Mouse (Mus musculus): Measurements from ENCODE around the gene Rcc1l.

Gene Rcc1l

DNA sequence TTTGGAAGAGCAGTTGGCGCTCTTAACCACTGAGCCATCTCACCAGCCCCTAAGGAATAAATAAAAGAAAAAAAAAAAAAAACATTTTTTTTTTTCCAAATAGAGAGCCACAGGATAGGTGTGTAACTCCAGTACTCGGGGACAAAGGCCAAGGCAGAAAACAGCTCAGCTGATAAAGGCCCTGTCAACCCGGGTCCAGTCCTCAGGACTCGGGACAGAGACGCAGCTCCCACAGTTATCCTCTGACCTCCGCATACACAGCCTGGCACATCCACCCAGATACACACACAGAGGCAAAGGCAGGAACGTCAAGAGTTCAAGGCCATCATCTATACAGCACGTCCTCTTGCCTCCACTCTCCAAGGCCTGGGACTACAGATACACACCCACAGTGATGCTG is 6.4 kb downstream of the Rcc1l start:
- DNase-seq (ENCODE audit: low spot score in 2 of 2), result no peak

DNA sequence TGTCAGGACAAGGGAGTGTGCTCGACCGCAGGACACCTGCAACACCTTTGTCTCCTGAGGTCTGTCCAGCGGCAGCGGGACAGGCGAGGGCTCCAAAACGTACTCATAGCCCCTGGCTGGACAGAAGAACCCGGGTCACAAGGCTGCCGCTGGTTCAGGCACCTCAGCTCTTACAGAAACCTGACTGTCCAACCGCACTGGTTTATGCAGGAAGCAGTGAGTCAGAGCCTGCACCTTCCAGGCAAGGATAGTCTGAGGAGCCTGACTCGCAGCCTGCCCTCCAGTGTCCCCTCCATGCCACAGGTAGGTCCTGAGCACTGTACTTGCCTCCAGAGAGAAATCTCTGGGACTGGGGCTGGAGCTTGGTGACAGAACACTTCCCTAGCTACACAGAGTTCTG is 7.3 kb downstream of the Rcc1l start:
- no peak for DNase-seq (ENCODE audit: low spot score in 2 of 2)

GRCm38 (mm10) chr5:134168033-134168432 is 8.5 kb downstream of the Rcc1l start:
- no peak for DNase-seq (ENCODE audit: low spot score in 2 of 2)

DNA sequence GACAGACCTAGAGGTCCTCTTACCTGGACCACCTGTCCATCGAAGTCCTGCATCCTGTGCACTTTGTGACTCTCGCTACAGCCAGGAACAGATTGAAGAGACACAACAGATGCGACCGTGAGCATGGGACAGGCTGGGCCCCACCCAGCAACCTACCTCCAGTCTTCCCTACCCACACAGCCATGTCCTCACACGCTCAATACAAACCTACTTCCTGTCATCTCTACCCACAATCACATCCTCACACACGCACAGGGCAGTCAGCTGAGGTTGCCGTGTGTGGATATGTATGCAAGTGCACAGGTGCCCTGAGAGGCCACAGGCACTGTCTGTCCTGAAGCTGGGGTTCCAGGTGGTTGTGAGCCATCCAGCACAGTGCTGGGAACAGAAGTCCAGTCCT is 9.9 kb downstream of the Rcc1l start:
- no peak for DNase-seq (ENCODE audit: low spot score in 2 of 2)

DNA sequence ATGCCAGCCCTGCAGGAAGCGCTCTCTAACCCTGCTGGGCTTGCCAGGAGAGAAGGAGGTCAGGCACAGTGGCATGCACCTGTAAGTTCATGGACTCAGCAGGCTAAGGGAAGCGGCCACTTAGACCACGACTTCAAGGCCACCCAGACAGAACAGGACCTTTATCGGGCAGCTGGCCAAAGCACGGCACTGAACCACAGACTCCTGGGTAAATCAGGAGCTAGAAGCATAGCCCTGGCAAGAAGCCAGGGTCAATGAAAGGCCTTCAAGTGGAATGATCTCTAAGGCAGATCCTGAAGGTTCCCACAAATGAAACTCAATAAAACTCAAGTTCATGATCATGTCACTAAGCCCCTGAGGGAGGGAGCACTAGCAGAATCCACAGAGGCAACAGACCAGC is 11.9 kb downstream of the Rcc1l start:
- DNase-seq (ENCODE audit: low spot score in 2 of 2), result no peak

- DNase-seq (ENCODE audit: low spot score in 2 of 2), result no peak
Measured at GRCm38 (mm10) chr5:134155916-134156466, 20.6 kb downstream of the Rcc1l start.

GRCm38 (mm10) chr5:134151895-134152294 is 24.7 kb downstream of the Rcc1l start:
- no peak for DNase-seq (ENCODE audit: low spot score in 2 of 2)

GRCm38 (mm10) chr5:134148153-134148552 is 28.4 kb downstream of the Rcc1l start:
- DNase-seq (ENCODE audit: low spot score in 2 of 2), result no peak

DNA sequence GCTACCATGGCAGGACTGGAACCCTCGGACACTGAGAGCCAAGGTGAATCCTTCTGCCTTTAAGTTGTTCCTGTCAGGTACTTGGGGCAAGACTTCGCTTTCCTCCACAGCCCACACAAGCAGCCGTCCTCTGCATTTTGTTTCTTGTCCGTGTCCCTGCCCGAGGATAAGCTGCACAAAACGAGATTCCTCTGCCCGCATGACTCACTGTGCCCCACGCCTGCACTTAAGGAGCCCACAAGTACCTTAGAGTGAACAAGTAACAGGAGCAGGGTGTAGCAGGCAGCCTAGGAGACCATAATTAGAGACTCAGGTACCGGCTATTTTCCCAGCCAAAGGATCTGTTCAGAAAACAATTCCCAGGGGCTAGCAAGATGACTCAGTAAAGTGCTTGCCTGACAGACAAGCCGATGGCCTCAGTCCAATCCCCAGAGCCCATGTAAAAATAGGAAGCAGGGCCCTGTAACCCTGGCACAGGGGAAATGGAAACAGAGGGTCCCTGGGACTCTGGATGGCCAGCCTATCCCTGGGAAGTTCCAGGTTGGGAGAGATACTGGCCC is 29.3 kb downstream of the Rcc1l start:
- no peak for DNase-seq (ENCODE audit: low spot score in 2 of 2)

- DNase-seq (ENCODE audit: low spot score in 2 of 2), result no peak
Measured at GRCm38 (mm10) chr5:134144986-134145385, 31.6 kb downstream of the Rcc1l start.

- no peak for DNase-seq (ENCODE audit: low spot score in 2 of 2)
Measured at GRCm38 (mm10) chr5:134142381-134142780, 34.2 kb downstream of the Rcc1l start.

- DNase-seq (ENCODE audit: low spot score in 2 of 2), result no peak
Measured at GRCm38 (mm10) chr5:134141236-134141635, 35.3 kb downstream of the Rcc1l start.

- no peak for DNase-seq (ENCODE audit: low spot score in 2 of 2)
Measured at GRCm38 (mm10) chr5:134139429-134139828, 37.1 kb downstream of the Rcc1l start.

DNA sequence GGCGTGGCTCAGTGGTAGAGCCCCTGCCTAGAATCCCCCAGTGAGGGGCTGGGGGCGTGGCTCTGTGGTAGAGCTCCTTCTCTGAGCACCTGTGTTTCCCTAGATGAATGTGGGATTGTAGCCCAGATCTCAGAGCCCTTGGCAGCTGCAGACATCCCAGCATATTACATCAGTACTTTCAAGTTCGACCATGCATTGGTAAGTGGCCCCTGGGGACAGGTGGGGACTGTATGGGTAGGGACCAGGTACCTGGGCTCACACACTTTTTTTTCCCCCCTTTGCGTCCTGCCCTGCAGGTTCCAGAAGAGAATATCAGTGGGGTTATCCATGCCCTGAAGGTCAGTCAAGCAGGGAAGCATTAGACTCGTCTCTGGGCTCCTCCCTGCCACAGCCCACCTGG is 38.6 kb downstream of the Rcc1l start:
- no peak for DNase-seq (ENCODE audit: low spot score in 2 of 2)

DNA sequence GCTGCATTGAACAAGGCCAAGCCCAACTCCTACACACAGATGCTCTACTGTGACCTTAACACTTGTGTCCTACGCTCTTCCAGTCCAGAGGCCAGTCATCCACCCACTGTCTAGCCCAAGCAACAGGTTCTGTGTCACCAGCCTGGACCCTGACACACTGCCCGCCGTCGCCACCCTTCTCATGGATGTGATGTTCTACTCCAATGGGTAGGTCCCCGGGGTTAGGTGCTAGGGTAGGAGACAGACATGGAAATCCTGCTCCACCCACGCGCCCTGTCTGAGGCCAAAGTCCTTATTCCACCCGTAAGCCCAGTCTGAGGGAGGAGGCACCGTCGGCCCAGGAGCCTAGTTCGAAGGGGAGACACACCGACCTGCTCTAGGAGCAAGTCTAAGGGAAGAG is 40.6 kb downstream of the Rcc1l start:
- DNase-seq (ENCODE audit: low spot score in 2 of 2), result no peak

- no peak for DNase-seq (ENCODE audit: low spot score in 2 of 2)
Measured at GRCm38 (mm10) chr5:134131586-134131985, 45.0 kb downstream of the Rcc1l start.

DNA sequence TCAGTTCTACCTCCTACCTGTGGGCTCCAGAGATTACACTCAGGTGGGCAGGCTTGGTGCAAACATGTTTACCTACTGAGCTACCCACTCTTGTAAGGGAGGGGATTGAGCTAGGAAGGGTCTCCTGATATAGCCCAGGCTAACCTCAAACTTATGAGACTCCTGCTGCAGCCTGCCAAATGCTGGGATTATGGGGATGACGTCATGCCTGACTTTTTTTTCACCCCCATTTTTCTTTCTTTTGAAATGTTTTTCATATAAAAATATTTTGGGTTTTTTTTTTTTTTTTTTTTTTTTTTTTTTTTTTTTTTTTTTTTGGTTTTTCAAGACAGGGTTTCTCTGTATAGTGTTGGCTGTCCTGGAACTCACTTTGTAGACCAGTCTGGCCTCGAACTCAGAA is 50.3 kb downstream of the Rcc1l start:
- no peak for DNase-seq (ENCODE audit: low spot score in 2 of 2)

DNA sequence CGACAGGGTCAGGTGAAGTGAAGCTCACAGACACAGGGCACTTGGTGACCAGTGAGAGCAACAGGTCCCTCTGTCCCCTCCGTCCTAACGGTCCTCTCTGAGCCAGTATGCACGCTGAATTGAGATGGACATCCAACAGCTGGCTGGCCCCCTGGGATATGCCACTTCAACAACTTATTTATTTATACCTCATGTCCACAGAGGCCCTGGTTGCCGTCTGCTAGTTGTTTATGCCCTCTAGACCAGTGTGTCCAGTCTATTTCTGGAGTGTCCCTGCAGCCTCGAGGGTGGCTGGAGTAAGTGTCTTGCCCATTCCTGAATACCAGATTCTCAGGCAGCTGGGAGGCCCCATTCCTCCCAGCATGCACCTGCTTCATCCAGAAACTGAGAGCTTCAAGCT is 52.7 kb downstream of the Rcc1l start:
- DNase-seq (ENCODE audit: low spot score in 2 of 2), result no peak

DNA sequence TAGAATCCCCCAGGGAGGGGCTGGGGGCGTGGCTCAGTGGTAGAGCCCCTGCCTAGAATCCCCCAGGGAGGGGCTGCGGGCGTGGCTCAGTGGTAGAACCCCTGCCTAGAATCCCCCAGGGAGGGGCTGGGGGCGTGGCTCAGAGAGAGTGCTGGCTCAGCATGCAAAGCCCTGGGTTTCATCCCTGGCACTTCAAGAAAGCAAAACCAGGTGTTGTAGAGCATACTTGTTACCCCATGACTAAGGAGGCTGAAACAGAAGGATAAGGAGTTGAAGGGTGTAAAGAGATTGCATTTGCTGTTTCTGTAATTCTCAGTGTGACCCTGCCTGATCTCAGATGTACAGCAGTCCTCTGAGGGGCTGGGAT is 54.7 kb downstream of the Rcc1l start:
- no peak for DNase-seq (ENCODE audit: low spot score in 2 of 2)

- no peak for DNase-seq (ENCODE audit: low spot score in 2 of 2)
Measured at GRCm38 (mm10) chr5:134121138-134121892, 55.3 kb downstream of the Rcc1l start.

DNA sequence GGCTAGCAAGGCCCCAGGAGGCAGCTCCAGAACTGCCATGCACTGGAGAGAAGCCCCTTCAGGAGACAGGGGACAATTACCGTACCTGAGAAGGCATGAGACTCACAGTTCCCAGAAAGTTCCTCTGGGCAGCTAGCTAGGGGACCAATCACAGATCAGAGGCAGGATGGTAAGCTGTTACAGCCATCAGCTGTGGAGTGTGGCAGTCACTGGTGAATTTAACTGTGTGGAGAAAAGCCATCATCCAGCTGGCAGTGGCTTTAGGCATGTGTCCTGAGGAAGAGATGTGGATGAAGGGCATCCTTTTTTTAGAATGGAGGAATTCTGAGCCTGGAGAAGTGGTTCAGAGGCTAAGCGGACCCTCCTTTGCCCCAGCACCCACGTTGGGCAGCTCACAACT is 56.4 kb downstream of the Rcc1l start:
- DNase-seq (ENCODE audit: low spot score in 2 of 2), result no peak

GRCm38 (mm10) chr5:134119481-134120120 is 57.0 kb downstream of the Rcc1l start:
- no peak for DNase-seq (ENCODE audit: low spot score in 2 of 2)

DNA sequence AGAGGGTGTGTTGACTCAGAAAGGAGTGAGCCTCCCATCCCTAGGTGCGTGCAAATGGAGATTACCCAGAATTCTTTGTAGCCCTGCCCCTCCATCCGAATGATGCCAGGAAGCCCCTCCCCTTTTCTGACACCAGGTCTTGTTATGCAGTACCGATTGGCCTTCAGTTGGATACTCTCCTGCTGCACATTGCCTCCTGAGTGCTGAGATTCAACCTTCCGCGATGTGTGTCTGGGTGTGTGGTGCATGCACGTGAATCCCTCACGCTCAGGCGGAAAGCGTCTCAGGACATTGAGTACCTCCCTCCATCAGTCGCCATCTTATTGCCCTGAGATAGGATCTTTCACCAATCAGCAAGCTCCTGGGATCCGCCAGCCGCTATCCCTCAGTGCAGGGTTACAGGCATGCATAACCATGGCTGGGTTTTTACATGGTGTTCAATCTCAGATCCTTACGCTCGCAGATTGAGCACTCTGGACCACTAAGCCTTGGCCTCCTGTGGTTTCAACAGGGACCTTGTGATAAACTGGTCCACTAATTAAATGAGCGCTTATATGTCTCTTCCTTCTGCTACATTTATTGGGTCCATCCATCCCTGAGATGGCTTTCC is 57.7 kb downstream of the Rcc1l start:
- DNase-seq (ENCODE audit: low spot score in 2 of 2), result no peak
